Mouse (Mus musculus) embryo, embryonic 11 days (tissue): Measurements from ENCODE around the gene Guf1.

Source experiments
- DNase-seq: peaks from one replicate; pipeline ENCODE4 v3.0.0-alpha.2; 2015

Gene Guf1

GRCm38 (mm10) chr5:69556628-69557403, at the start of gene Guf1:
Gene Guf1, plus strand, starts transcription at chr5:69556923.
- peak; percentile 94 for DNase-seq

GRCm38 (mm10) chr5:69507045-69507444, 49.7 kb upstream of the Guf1 start:
- DNase-seq: no peak

- DNase-seq: no peak
Observed at GRCm38 (mm10) chr5:69511631-69512030, 45.1 kb upstream of the Guf1 start.

GRCm38 (mm10) chr5:69512203-69512602, 44.5 kb upstream of the Guf1 start:
- DNase-seq: no peak

- DNase-seq: peak; percentile 74
Observed at GRCm38 (mm10) chr5:69520661-69521278, 36.0 kb upstream of the Guf1 start.

GRCm38 (mm10) chr5:69522064-69522463, 34.7 kb upstream of the Guf1 start:
- no peak for DNase-seq

- DNase-seq: no peak
Observed at GRCm38 (mm10) chr5:69523944-69524343, 32.8 kb upstream of the Guf1 start.

- no peak for DNase-seq
Observed at GRCm38 (mm10) chr5:69541680-69542079, 15.0 kb upstream of the Guf1 start.

- DNase-seq: no peak
Observed at GRCm38 (mm10) chr5:69542489-69542888, 14.2 kb upstream of the Guf1 start, which contains the start of gene Yipf7. Gene Yipf7, minus strand, starts transcription at chr5:69542648.

GRCm38 (mm10) chr5:69557404-69557935, 747 bp downstream of the Guf1 start:
- peak; percentile 57 for DNase-seq

- DNase-seq: peak; percentile 93
Observed at GRCm38 (mm10) chr5:69591640-69592461, 35.1 kb downstream of the Guf1 start, which contains the start of gene Gnpda2. Gene Gnpda2, minus strand, starts transcription at chr5:69592340.

- peak; percentile 43 for DNase-seq
Observed at GRCm38 (mm10) chr5:69601027-69601426, 44.3 kb downstream of the Guf1 start.

GRCm38 (mm10) chr5:69613209-69613796, 56.6 kb downstream of the Guf1 start:
- peak; percentile 65 for DNase-seq

GRCm38 (mm10) chr5:69620899-69621298, 64.2 kb downstream of the Guf1 start:
- DNase-seq: no peak
